Mouse (Mus musculus): ENCODE results near the gene Wdr19. TPM values are rescaled to one million over a fixed set of nuclear protein-coding genes. Genes with fewer than 3 reads are reported as not detected.

The Wdr19 gene
- polyA plus RNA-seq, 1 experiment: 0.38 TPM

GRCm38 (mm10) chr5:65163001-65163400, 36.5 kb upstream of the Wdr19 start:
- TF ChIP-seq GATA1 (IDR thresholded peaks at IDR 0.05; ENCODE audit: borderline replicate concordance, low read length): no peak
- no peak for TF ChIP-seq FLI1 (IDR thresholded peaks at IDR 0.05; ENCODE audit: low read length)
- Histone ChIP-seq H3K36me3 (replicated peaks; ENCODE audit: low read length) (peaks cover 92% of the 10 kb centered on the region), H3K4me1 (peaks cover 2% of the 10 kb centered on the region; the same call in 1 of the 2 replicates), H3K4me3 (replicated peaks) (no peak overlapping the region), H3K27me3 (replicated peaks) (no peaks in the 10 kb centered on the region), H3K9me3 (no peaks in the 10 kb centered on the region)

GRCm38 (mm10) chr5:65163489-65164092, 35.9 kb upstream of the Wdr19 start:
- Histone ChIP-seq H3K36me3 (replicated peaks; ENCODE audit: low read length) (peaks cover 86% of the 10 kb centered on the region), H3K4me1 (no peaks in the 10 kb centered on the region)

GRCm38 (mm10) chr5:65170206-65170605, 29.3 kb upstream of the Wdr19 start:
- TF ChIP-seq GATA1 (IDR thresholded peaks at IDR 0.05; ENCODE audit: borderline replicate concordance, low read length): no peak
- no peak for TF ChIP-seq FLI1 (IDR thresholded peaks at IDR 0.05; ENCODE audit: low read length)
- H3K36me3 ChIP-seq (replicated peaks; ENCODE audit: low read length): peaks cover 26% of the 10 kb centered on the region

More at GRCm38 (mm10) chr5:65163489-65164092, 35.9 kb upstream of the Wdr19 start:
- Histone ChIP-seq H3K4me3 (replicated peaks) (no peak overlapping the region), H3K27me3 (replicated peaks) (no peaks in the 10 kb centered on the region), H3K9me3 (no peaks in the 10 kb centered on the region)
- TF ChIP-seq GATA1 (IDR thresholded peaks at IDR 0.05; ENCODE audit: borderline replicate concordance, low read length) (no peak), FLI1 (IDR thresholded peaks at IDR 0.05; ENCODE audit: low read length) (no peak)

DNA sequence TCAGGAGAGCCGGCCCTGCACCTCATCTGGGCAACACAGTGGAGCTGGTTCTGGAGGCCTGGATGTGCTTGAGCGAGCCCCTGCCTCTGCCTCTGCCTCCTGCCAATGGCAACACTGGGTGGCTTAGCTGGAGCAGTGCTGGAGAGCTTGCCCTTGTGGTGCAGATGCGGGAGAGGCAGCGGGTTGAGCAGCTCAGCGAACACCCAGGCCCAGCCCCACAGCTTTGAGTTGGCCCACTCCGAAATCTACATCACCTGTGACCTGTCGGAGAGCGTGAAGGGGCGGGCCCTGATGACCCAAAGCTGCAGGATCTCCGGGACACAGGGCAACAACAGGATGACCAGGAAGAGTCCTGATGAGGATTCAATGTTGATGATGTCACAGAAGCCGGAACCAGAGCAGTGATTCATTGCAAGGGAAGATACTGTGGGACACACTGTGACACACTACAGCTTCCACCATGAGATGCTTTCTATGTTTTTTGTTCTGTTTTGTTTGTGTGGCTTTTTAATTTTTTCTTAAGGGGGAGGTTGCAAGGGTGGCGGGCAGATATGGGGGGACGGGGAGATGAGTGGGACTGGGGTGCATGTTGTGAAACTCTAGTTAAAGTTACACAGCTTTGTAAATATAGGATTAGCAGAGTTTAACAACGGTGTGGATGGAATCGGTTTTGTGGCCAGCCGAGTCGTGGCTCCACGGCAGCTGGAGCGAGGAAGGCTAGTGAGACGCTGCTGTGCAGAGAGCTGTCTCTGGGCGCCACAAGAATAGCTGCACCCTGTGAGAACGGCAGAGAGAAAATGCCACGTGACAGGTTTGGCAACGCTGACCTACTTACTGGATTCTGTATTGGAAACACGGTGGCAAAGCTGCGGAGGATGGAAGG, 24.2 kb upstream of the Wdr19 start:
- Histone ChIP-seq H3K4me1 (no peaks in the 10 kb centered on the region), H3K9me3 (peaks cover 12% of the 10 kb centered on the region), H3K4me3 (replicated peaks) (no peak overlapping the region), H3K27me3 (replicated peaks) (peaks cover 12% of the 10 kb centered on the region), H3K36me3 (replicated peaks; ENCODE audit: low read length) (no peaks in the 10 kb centered on the region)
- TF ChIP-seq FLI1 (IDR thresholded peaks at IDR 0.05; ENCODE audit: low read length) (no peak), GATA1 (IDR thresholded peaks at IDR 0.05; ENCODE audit: borderline replicate concordance, low read length) (no peak)

More at GRCm38 (mm10) chr5:65170206-65170605, 29.3 kb upstream of the Wdr19 start:
- Histone ChIP-seq H3K27me3 (replicated peaks) (peaks cover 5% of the 10 kb centered on the region), H3K9me3 (0 out of 2 replicates have a peak, but pooled peaks cover 4% of the 10 kb centered on the region), H3K4me3 (replicated peaks) (no peak overlapping the region), H3K4me1 (0 out of 2 replicates have a peak, but pooled peaks cover 3% of the 10 kb centered on the region)

DNA sequence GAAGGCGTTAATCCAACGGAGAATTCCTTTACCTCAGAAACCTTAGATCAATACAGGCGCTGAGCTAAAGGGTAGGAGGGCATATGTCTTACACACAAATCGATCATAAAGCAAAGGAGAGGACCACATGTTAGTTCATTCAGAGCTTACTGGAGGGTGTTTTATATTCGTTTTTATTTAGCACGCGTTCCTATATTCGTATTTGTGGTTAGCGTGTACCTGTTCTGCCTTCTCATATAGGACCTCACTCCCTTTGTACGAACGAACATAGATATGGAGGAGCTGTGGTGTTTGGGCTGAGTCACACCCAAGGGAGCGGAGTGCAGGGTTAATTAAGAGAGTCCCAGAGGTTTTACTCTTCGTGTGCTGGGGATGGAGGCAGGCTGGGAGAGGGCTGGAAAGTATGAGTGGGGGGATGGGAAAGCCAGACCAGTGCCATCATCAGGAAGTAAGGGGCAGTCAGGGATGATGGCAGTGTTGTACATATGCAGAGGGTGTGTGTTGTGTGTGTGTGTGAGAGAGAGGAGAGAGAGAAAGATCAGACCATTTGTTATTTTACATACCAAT, 23.5 kb upstream of the Wdr19 start:
- peaks cover 12% of the 10 kb centered on the region for H3K9me3 ChIP-seq
- no peaks in the 10 kb centered on the region for H3K4me1 ChIP-seq
- TF ChIP-seq FLI1 (IDR thresholded peaks at IDR 0.05; ENCODE audit: low read length) (no peak), GATA1 (IDR thresholded peaks at IDR 0.05; ENCODE audit: borderline replicate concordance, low read length) (no peak)
- peaks cover 12% of the 10 kb centered on the region for H3K27me3 ChIP-seq (replicated peaks)
- H3K36me3 ChIP-seq (replicated peaks; ENCODE audit: low read length): no peaks in the 10 kb centered on the region
- no peak overlapping the region for H3K4me3 ChIP-seq (replicated peaks)

- Histone ChIP-seq H3K4me1 (no peaks in the 10 kb centered on the region), H3K36me3 (replicated peaks; ENCODE audit: low read length) (no peaks in the 10 kb centered on the region), H3K27me3 (replicated peaks) (peaks cover 10% of the 10 kb centered on the region), H3K9me3 (peaks cover 12% of the 10 kb centered on the region), H3K4me3 (replicated peaks) (no peak overlapping the region)
- TF ChIP-seq GATA1 (IDR thresholded peaks at IDR 0.05; ENCODE audit: borderline replicate concordance, low read length) (no peak), FLI1 (IDR thresholded peaks at IDR 0.05; ENCODE audit: low read length) (no peak)
Observed at GRCm38 (mm10) chr5:65177026-65177514, 22.4 kb upstream of the Wdr19 start.

GRCm38 (mm10) chr5:65178477-65178876, 21.0 kb upstream of the Wdr19 start:
- Histone ChIP-seq H3K4me3 (replicated peaks) (peak overlapping the region; percentile 38), H3K4me1 (no peaks in the 10 kb centered on the region), H3K9me3 (peaks cover 16% of the 10 kb centered on the region), H3K27me3 (replicated peaks) (peaks cover 10% of the 10 kb centered on the region), H3K36me3 (replicated peaks; ENCODE audit: low read length) (no peaks in the 10 kb centered on the region)
- TF ChIP-seq FLI1 (IDR thresholded peaks at IDR 0.05; ENCODE audit: low read length): no peak
- TF ChIP-seq GATA1 (IDR thresholded peaks at IDR 0.05; ENCODE audit: borderline replicate concordance, low read length): no peak

DNA sequence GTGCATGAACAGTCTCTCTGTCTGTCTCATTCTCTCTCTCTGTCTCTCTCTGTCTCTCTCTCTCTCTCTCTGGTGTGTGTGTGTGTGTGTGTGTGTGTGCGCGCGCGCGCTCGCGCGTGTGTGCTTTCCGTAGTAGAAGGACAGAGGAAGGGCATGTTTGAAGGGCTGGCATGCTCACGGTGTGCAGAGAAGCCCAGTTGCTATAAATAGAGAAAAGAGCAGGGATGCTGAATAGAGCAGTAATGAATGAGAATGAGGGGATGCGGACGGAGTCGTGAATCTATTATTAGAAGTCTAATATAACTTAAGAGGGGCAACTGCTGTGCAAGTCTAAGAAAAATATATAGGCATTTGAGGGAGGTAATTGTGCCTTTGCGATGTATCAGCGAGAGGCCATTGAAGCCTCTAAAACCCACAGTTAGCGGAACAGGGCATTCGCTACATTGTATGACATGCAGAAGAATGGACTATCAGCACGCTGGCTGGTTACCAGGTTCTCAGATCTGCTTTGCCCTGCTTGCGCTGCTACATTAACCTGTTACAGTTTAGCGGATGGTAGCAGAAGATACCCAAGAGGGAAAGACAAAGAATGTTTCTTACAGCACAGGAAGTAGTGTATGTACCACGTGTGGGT, 18.2 kb upstream of the Wdr19 start:
- TF ChIP-seq FLI1 (IDR thresholded peaks at IDR 0.05; ENCODE audit: low read length) (no peak), GATA1 (IDR thresholded peaks at IDR 0.05; ENCODE audit: borderline replicate concordance, low read length) (no peak)
- no peaks in the 10 kb centered on the region for H3K4me1 ChIP-seq
- no peaks in the 10 kb centered on the region for H3K36me3 ChIP-seq (replicated peaks; ENCODE audit: low read length)
- H3K9me3 ChIP-seq: peaks cover 12% of the 10 kb centered on the region
- H3K27me3 ChIP-seq (replicated peaks): peaks cover 6% of the 10 kb centered on the region
- no peak overlapping the region for H3K4me3 ChIP-seq (replicated peaks)

GRCm38 (mm10) chr5:65181794-65182169, 17.7 kb upstream of the Wdr19 start:
- Histone ChIP-seq H3K4me3 (replicated peaks) (no peak overlapping the region), H3K36me3 (replicated peaks; ENCODE audit: low read length) (no peaks in the 10 kb centered on the region), H3K4me1 (no peaks in the 10 kb centered on the region), H3K9me3 (peaks cover 12% of the 10 kb centered on the region), H3K27me3 (replicated peaks) (peaks cover 6% of the 10 kb centered on the region)
- no peak for TF ChIP-seq FLI1 (IDR thresholded peaks at IDR 0.05; ENCODE audit: low read length)
- TF ChIP-seq GATA1 (IDR thresholded peaks at IDR 0.05; ENCODE audit: borderline replicate concordance, low read length): no peak

Measured in megakaryocyte, embryonic 14.5 days (primary cell).